Mouse (Mus musculus): ENCODE measurements at regions not wholly inside any gene's neighbourhood (a gene's known extent, or its start where the extent isn't known, plus 50 kb on each side); places are given as distances from the start of the nearest gene placed in this dataset.

DNA sequence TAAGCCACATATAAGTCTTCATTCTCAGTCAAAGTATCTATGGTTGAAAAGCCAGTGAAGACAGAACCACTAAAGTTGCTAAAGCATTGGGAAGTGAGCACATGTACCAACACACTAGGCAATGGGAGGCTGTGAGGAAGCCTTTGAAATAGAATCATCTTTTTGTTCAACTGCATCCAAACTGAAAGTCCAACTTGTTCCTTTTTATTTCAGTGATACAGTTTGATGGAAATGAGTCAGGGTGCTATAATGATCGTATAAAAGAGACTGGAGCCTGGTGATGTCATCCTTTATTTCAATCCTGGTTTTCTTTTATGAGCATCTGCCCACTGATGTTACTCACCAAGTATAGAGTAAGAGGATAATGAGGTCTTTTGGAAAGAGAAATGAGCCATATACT is 1198.9 kb upstream of the Cited2 start:
- H3K36me3 ChIP-seq (ENCODE audit: control insufficient read depth, insufficient read depth, low read length, poor library complexity, severe bottlenecking), result no peaks in the 10 kb centered on the region
- no peaks in the 10 kb centered on the region for H3K4me1 ChIP-seq (ENCODE audit: control insufficient read depth, insufficient read depth, low read length)
- no peaks in the 10 kb centered on the region for H3K27me3 ChIP-seq (ENCODE audit: control insufficient read depth, insufficient read depth, low read length, poor library complexity, severe bottlenecking)
- TF ChIP-seq EP300 (IDR thresholded peaks at IDR 0.05; ENCODE audit: insufficient read depth, low read depth, low read length), result no peak
- TF ChIP-seq CTCF (IDR thresholded peaks at IDR 0.05; ENCODE audit: low read depth, low read length), result no peak
- no peak for TF ChIP-seq POLR2A (IDR thresholded peaks at IDR 0.05; ENCODE audit: insufficient read depth, low read length)
- H3K27ac ChIP-seq (ENCODE audit: insufficient read depth, low read length), result no peak overlapping the region
- H3K9me3 ChIP-seq (replicated peaks; ENCODE audit: control insufficient read depth, insufficient read depth, low read length, poor library complexity, severe bottlenecking), result no peaks in the 10 kb centered on the region
- H3K4me3 ChIP-seq (ENCODE audit: low read depth, low read length), result no peak overlapping the region
- no peak overlapping the region for H3K9ac ChIP-seq (ENCODE audit: low read depth, poor library complexity, severe bottlenecking)

DNA sequence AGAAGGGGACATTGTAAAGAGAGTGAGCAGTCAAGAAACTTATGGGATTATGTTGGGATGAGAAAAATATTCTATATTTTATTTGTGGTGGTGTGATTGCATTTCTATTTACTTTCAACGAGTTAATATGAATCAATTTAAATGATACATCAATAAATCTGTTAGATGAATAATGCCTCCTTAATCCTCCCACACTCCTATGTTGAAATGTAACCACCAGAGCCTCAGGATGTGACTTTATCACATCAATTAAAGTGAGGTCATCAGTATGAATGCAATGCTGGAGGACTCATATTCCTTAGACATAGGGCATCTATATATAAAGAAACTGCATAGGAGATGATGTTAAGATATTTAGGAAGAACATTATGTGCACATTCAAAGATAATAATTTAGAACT is 1195.3 kb upstream of the Cited2 start:
- Histone ChIP-seq H3K27ac (ENCODE audit: insufficient read depth, low read length) (no peak overlapping the region), H3K27me3 (ENCODE audit: control insufficient read depth, insufficient read depth, low read length, poor library complexity, severe bottlenecking) (no peaks in the 10 kb centered on the region), H3K4me3 (ENCODE audit: low read depth, low read length) (no peak overlapping the region), H3K36me3 (ENCODE audit: control insufficient read depth, insufficient read depth, low read length, poor library complexity, severe bottlenecking) (no peaks in the 10 kb centered on the region), H3K9me3 (replicated peaks; ENCODE audit: control insufficient read depth, insufficient read depth, low read length, poor library complexity, severe bottlenecking) (no peaks in the 10 kb centered on the region), H3K4me1 (ENCODE audit: control insufficient read depth, insufficient read depth, low read length) (no peaks in the 10 kb centered on the region), H3K9ac (ENCODE audit: low read depth, poor library complexity, severe bottlenecking) (no peak overlapping the region)
- no peak for TF ChIP-seq CTCF (IDR thresholded peaks at IDR 0.05; ENCODE audit: low read depth, low read length)

DNA sequence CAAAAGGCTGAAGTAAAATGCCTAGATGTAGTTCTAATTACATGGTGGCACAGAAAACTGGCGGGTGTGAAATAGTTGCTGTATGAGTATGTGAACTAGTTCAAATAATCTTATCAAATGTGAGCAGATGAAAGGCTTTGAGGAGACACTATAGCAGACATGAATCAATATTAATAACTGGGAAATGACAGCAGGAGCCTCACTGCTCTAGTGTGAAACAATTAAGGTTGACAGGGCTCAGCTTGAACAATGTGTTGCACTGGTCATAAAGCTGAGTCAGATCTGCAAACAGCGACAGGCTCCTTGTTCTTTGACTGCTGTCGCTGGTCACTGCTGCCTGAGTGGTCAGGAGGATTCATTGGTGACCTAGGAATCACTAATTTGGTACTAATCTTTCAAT is 1185.4 kb upstream of the Cited2 start:
- no peak for TF ChIP-seq CTCF (IDR thresholded peaks at IDR 0.05; ENCODE audit: low read depth, low read length)
- no peak for TF ChIP-seq EP300 (IDR thresholded peaks at IDR 0.05; ENCODE audit: insufficient read depth, low read depth, low read length)
- no peak for TF ChIP-seq POLR2A (IDR thresholded peaks at IDR 0.05; ENCODE audit: insufficient read depth, low read length)
- H3K9ac ChIP-seq (ENCODE audit: low read depth, poor library complexity, severe bottlenecking), result no peak overlapping the region
- no peaks in the 10 kb centered on the region for H3K36me3 ChIP-seq (ENCODE audit: control insufficient read depth, insufficient read depth, low read length, poor library complexity, severe bottlenecking)
- H3K9me3 ChIP-seq (replicated peaks; ENCODE audit: control insufficient read depth, insufficient read depth, low read length, poor library complexity, severe bottlenecking), result no peaks in the 10 kb centered on the region
- H3K4me3 ChIP-seq (ENCODE audit: low read depth, low read length), result no peak overlapping the region
- no peaks in the 10 kb centered on the region for H3K4me1 ChIP-seq (ENCODE audit: control insufficient read depth, insufficient read depth, low read length)
- no peaks in the 10 kb centered on the region for H3K27me3 ChIP-seq (ENCODE audit: control insufficient read depth, insufficient read depth, low read length, poor library complexity, severe bottlenecking)
- H3K27ac ChIP-seq (ENCODE audit: insufficient read depth, low read length), result no peak overlapping the region

DNA sequence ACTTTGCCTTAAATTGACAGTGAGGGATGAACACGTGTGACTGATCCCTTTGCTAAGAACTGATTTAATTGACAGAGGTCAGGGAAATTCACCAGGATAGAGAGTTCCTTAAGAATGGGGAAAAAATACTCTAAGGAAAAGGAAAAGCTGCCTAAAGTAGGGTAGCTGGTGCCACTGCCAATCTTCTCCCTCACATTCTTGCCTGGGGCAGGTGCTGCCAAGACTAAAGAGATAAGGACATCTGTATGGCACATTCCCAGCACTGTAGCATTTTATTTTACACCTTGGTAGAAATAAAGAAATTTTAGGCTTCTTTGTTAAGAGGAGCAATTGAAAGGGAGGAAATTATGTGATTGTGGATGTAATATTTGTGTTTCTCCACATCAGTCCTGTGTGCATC is 1184.6 kb upstream of the Cited2 start:
- Histone ChIP-seq H3K4me1 (ENCODE audit: control insufficient read depth, insufficient read depth, low read length) (no peaks in the 10 kb centered on the region), H3K4me3 (ENCODE audit: low read depth, low read length) (no peak overlapping the region), H3K27ac (ENCODE audit: insufficient read depth, low read length) (no peak overlapping the region), H3K27me3 (ENCODE audit: control insufficient read depth, insufficient read depth, low read length, poor library complexity, severe bottlenecking) (no peaks in the 10 kb centered on the region), H3K36me3 (ENCODE audit: control insufficient read depth, insufficient read depth, low read length, poor library complexity, severe bottlenecking) (no peaks in the 10 kb centered on the region), H3K9me3 (replicated peaks; ENCODE audit: control insufficient read depth, insufficient read depth, low read length, poor library complexity, severe bottlenecking) (no peaks in the 10 kb centered on the region), H3K9ac (ENCODE audit: low read depth, poor library complexity, severe bottlenecking) (no peak overlapping the region)
- no peak for TF ChIP-seq POLR2A (IDR thresholded peaks at IDR 0.05; ENCODE audit: insufficient read depth, low read length)
- TF ChIP-seq CTCF (IDR thresholded peaks at IDR 0.05; ENCODE audit: low read depth, low read length), result no peak
- no peak for TF ChIP-seq EP300 (IDR thresholded peaks at IDR 0.05; ENCODE audit: insufficient read depth, low read depth, low read length)

DNA sequence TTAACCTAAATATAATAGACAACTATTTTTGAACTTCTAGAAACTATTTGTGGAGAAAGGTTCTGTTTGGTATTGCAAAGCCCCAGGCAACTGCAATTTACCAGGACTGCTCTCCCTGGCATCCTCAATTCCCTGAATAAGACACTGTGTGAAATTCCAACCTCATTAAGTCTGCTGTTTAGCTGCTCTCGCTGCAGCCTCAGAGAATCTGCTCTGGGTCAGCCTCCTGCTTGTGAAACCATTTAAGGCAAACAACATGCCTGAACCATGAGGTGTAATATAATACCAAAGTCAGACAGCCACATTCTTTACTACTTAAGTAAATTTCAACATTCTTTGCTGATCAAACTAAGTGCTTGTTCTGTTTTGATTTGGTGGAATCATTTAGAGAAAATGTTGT is 1177.6 kb upstream of the Cited2 start:
- Histone ChIP-seq H3K27ac (ENCODE audit: insufficient read depth, low read length) (no peak overlapping the region), H3K4me3 (ENCODE audit: low read depth, low read length) (no peak overlapping the region), H3K4me1 (ENCODE audit: control insufficient read depth, insufficient read depth, low read length) (no peaks in the 10 kb centered on the region), H3K36me3 (ENCODE audit: control insufficient read depth, insufficient read depth, low read length, poor library complexity, severe bottlenecking) (no peaks in the 10 kb centered on the region), H3K9ac (ENCODE audit: low read depth, poor library complexity, severe bottlenecking) (no peak overlapping the region), H3K9me3 (replicated peaks; ENCODE audit: control insufficient read depth, insufficient read depth, low read length, poor library complexity, severe bottlenecking) (no peaks in the 10 kb centered on the region), H3K27me3 (ENCODE audit: control insufficient read depth, insufficient read depth, low read length, poor library complexity, severe bottlenecking) (no peaks in the 10 kb centered on the region)
- no peak for TF ChIP-seq CTCF (IDR thresholded peaks at IDR 0.05; ENCODE audit: low read depth, low read length)
- no peak for TF ChIP-seq EP300 (IDR thresholded peaks at IDR 0.05; ENCODE audit: insufficient read depth, low read depth, low read length)
- no peak for TF ChIP-seq POLR2A (IDR thresholded peaks at IDR 0.05; ENCODE audit: insufficient read depth, low read length)

DNA sequence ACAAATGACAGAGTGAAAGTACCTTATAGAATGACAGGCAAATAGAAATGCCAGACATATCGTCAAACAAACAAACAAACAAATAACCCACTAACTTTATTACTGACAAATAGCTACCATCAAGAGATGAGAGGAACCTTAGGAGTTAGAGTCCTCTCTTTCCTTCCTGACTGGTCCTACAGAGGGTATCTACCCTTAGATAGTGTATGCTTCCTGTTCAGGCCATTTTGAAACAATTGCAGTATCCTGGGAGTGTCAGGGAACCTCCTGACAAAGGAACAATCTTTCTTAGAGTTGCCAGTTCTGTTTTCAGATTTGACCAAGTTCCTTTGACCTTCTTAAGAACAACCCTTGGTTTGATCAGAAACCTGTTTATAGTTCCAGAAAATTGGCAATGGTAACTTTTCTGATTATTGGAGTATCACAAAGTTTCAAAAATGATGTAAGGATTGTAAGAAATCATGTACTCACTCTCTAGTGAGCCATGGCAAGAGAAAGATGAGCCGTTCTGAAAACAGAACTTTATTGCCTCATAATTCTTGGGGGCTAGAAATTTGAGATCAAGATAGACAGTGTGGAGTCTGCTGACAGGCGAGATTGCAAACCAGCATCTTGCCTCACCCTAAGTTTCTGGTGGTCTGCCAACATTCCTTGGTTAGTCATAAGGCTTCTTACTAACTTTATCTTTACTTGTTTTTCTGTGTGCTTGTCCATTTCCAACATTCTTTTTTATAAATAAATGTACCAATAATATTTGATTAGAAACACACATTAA is 1170.0 kb upstream of the Cited2 start:
- H3K27ac ChIP-seq (ENCODE audit: insufficient read depth, low read length), result no peak overlapping the region
- no peaks in the 10 kb centered on the region for H3K36me3 ChIP-seq (ENCODE audit: control insufficient read depth, insufficient read depth, low read length, poor library complexity, severe bottlenecking)
- no peak overlapping the region for H3K9ac ChIP-seq (ENCODE audit: low read depth, poor library complexity, severe bottlenecking)

More for the DNA sequence above, 1170.0 kb upstream of the Cited2 start:
- H3K4me3 ChIP-seq (ENCODE audit: low read depth, low read length), result no peak overlapping the region
- no peaks in the 10 kb centered on the region for H3K9me3 ChIP-seq (replicated peaks; ENCODE audit: control insufficient read depth, insufficient read depth, low read length, poor library complexity, severe bottlenecking)
- TF ChIP-seq POLR2A (IDR thresholded peaks at IDR 0.05; ENCODE audit: insufficient read depth, low read length) (no peak), CTCF (IDR thresholded peaks at IDR 0.05; ENCODE audit: low read depth, low read length) (no peak), EP300 (IDR thresholded peaks at IDR 0.05; ENCODE audit: insufficient read depth, low read depth, low read length) (no peak)
- H3K4me1 ChIP-seq (ENCODE audit: control insufficient read depth, insufficient read depth, low read length), result no peaks in the 10 kb centered on the region
- H3K27me3 ChIP-seq (ENCODE audit: control insufficient read depth, insufficient read depth, low read length, poor library complexity, severe bottlenecking), result no peaks in the 10 kb centered on the region

Data from ES-Bruce4 (cell line).